In the genomic region with DNA sequence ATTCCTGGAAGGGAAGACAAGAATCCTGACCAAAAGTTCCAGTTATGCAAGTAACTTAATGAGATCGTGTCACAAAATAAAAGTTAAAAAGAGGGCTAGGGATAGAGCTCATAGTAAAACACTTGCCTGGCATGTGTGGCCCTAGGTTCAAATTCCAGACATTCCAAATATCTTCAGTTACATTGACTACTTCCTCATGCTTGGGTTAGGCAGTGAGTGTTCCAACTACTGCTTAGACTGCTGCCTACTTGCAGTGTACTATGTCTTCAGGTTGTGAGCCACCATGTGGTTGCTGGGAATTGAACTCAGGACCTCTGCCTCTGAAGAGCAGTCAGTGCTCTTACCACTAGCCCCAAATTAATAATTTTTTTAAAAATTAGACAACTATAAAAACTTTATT, we compare ENCODE assay signal across 12 mouse cellular contexts. TPM values are rescaled to one million over a fixed set of nuclear protein-coding genes. Genes with fewer than 3 reads are reported as not detected.
DNase-seq lines count a peak whose midpoint lies in the region; TF ChIP-seq lines count a peak whose summit lies in the region.
"Had no signal": no experiment of that assay in that cellular context is flagged by ENCODE, and none has a peak within 500 bp of the region (broad histone marks: within the 10 kb centered on the region; RNA-seq: fewer than 3 reads in every experiment).

No protein-coding gene starts in this region.

- H3K4me3 ChIP-seq in bone marrow macrophage, adult 2 months (ENCODE audit: insufficient read depth, low read length) = peak overlapping the region; percentile 13; the same call in 1 of the 2 replicates
- peak overlapping the region; percentile 91 for H3K4me3 ChIP-seq in limb, embryonic 10.5 days

- H3K36me3 ChIP-seq in limb, embryonic 10.5 days = peaks cover 56% of the 10 kb centered on the region

- no peaks in the 10 kb centered on the region for H3K9me3 ChIP-seq in limb, embryonic 10.5 days (replicated peaks)
- H3K9me3 ChIP-seq: midbrain, embryonic 12.5 days had no signal

- DNase-seq in kidney, adult 11 months = peak; percentile 17
- no peak for DNase-seq in kidney, postnatal 10 days
- DNase-seq in ES-CJ7 (ENCODE audit: low read depth, low spot score) = peak; percentile 68
- no peak for DNase-seq in limb, embryonic 10.5 days (ENCODE audit: low spot score)
- no peak for DNase-seq in gastrocnemius, adult 18-20 months (ENCODE audit: low spot score)
- DNase-seq in ovary, postnatal 36 days (ENCODE audit: low spot score) = no peak
- no peak for DNase-seq in cerebellum, postnatal 25 days
- DNase-seq: cerebellum, adult 18-20 months; gastrocnemius, postnatal 10 days; thymus, postnatal 14 days had no signal

- WGBS in limb, embryonic 10.5 days = 82% methylated on average over 1 of the region's 1 CpGs

- no peak overlapping the region for H3K27ac ChIP-seq in bone marrow macrophage, adult 2 months (ENCODE audit: insufficient read depth, low read depth, low read length)
- no peak overlapping the region for H3K27ac ChIP-seq in limb, embryonic 10.5 days
- H3K27ac ChIP-seq: midbrain, embryonic 12.5 days had no signal

- TF ChIP-seq CTCF in bone marrow macrophage, adult 2 months (IDR thresholded peaks at IDR 0.05; ENCODE audit: low read depth, low read length) = no peak

- no peaks in the 10 kb centered on the region for H3K27me3 ChIP-seq in limb, embryonic 10.5 days (ENCODE audit: low read depth, poor library complexity, severe bottlenecking)
- H3K27me3 ChIP-seq: midbrain, embryonic 12.5 days had no signal

- H3K4me1 ChIP-seq in bone marrow macrophage, adult 2 months (ENCODE audit: control insufficient read depth, insufficient read depth, low read length) = peaks cover 2% of the 10 kb centered on the region; the same call in 1 of the 2 replicates
- peaks cover 17% of the 10 kb centered on the region for H3K4me1 ChIP-seq in limb, embryonic 10.5 days

- no peak for TF ChIP-seq POLR2A in bone marrow macrophage, adult 2 months (IDR thresholded peaks at IDR 0.05; ENCODE audit: borderline replicate concordance, low read depth, low read length)

RNA-seq across cellular contexts. Expression of a gene that starts 2.7 kb away (rescaled TPM):
- polyA plus RNA-seq in bone marrow macrophage, adult 2 months (2012; ENCODE audit: insufficient read depth, insufficient read length, missing spikeins) = 25.5 and 39.8 TPM in 2 replicates
- 292 and 307 TPM in 2 replicates for polyA plus RNA-seq in limb, embryonic 10.5 days (2016; fragmentation: Nextera tagmentation; extraction: Ambion mirVana)
- total RNA-seq in gastrocnemius, adult 18-20 months (2021) = 10 to 100 TPM; 23.0 to 29.8 TPM

RNA-seq across cellular contexts. Expression of a gene that starts 16.9 kb away (rescaled TPM):
- polyA plus RNA-seq in bone marrow macrophage, adult 2 months (2012; ENCODE audit: insufficient read depth, insufficient read length, missing spikeins) = 176 and 195 TPM in 2 replicates
- 583 and 618 TPM in 2 replicates for polyA plus RNA-seq in limb, embryonic 10.5 days (2016; fragmentation: Nextera tagmentation; extraction: Ambion mirVana)
- total RNA-seq in gastrocnemius, adult 18-20 months (2021) = 10 to 100 TPM; 57.1 to 63.8 TPM

Comparison
In these comparisons a context has a peak if more than half of its experiments do, and no peak if none do; other contexts are left out.
1. DNase-seq: peak in kidney, adult 11 months (single experiment) and ES-CJ7 (single experiment); none in kidney, postnatal 10 days (single experiment), limb, embryonic 10.5 days (single experiment), gastrocnemius, adult 18-20 months (single experiment), ovary, postnatal 36 days (single experiment) and cerebellum, postnatal 25 days (0 of 2).